Mouse (Mus musculus) heart, embryonic 16.5 days (tissue): Measurements from ENCODE around the gene Trpc4. TPM values are rescaled to one million over a fixed set of nuclear protein-coding genes. Genes with fewer than 3 reads are reported as not detected.

ENCODE experiments used
- ATAC-seq: fragments of 200-750 bp; cut with Nextera tagmentation; replicated peaks from 2 replicates; pipeline ENCODE4 v1.8.0; 2017; ENCODE audit warnings: moderate number of reproducible peaks; ENCODE audit not compliant: insufficient read depth, low FRiP score; ENCODE audit errors: extremely low read depth
- H3K27ac ChIP-seq: fragments of 300-500 bp; sonication (generic); 2 replicates; pipeline ENCODE4 v1.5.1; 2014; ENCODE audit warnings: mild to moderate bottlenecking, low read length, control low read depth, moderate library complexity
- H3K27me3 ChIP-seq: fragments of 300-500 bp; sonication (generic); 2 replicates; pipeline ENCODE4 v1.6.1; 2014; ENCODE audit warnings: low read length, mixed read lengths; ENCODE audit not compliant: control insufficient read depth, insufficient read depth
- H3K36me3 ChIP-seq: fragments of 300-500 bp; sonication (generic); 2 replicates; pipeline ENCODE4 v1.6.1; 2014; ENCODE audit not compliant: control insufficient read depth, insufficient read depth
- H3K4me1 ChIP-seq: fragments of 300-500 bp; sonication (generic); 2 replicates; pipeline ENCODE4 v1.6.1; 2014; ENCODE audit warnings: low read length, mixed read lengths; ENCODE audit not compliant: control insufficient read depth, insufficient read depth
- H3K4me2 ChIP-seq: fragments of 300-500 bp; sonication (generic); 2 replicates; pipeline ENCODE4 v1.6.1; 2014; ENCODE audit warnings: low read depth, mild to moderate bottlenecking, control low read depth, low read length
- H3K4me3 ChIP-seq: fragments of 300-500 bp; sonication (generic); 2 replicates; pipeline ENCODE4 v1.5.1; 2014; ENCODE audit warnings: mild to moderate bottlenecking, control low read depth, low read length
- H3K9ac ChIP-seq: fragments of 300-500 bp; sonication (generic); 2 replicates; pipeline ENCODE4 v1.6.1; 2014; ENCODE audit warnings: low read length, control low read depth
- H3K9me3 ChIP-seq: fragments of 300-500 bp; sonication (generic); replicated peaks from 2 replicates; pipeline ENCODE4 v1.6.1; 2016; ENCODE audit warnings: low read length; ENCODE audit not compliant: control insufficient read depth
- WGBS: fragments of 180-500 bp; shearing (Covaris S2); extraction: QIAGEN DNeasy Blood & Tissue Kit; methylation state at CpG from one replicate; pipeline ENCODE4 v1.1.7; 2014; 5-methylcytosine and 5-hydroxymethylcytosine counted together
- polyA plus RNA-seq: library from polyadenylated mRNA; unstranded; fragments of >200 nt; fragmentation: Nextera tagmentation; extraction: Ambion mirVana; gene quantifications from 2 replicates; pipeline ENCODE4 v1.2.1, GENCODE M21; 2015

The Trpc4 gene
- polyA plus RNA-seq: 0.12 and 0.27 TPM in 2 replicates

DNA sequence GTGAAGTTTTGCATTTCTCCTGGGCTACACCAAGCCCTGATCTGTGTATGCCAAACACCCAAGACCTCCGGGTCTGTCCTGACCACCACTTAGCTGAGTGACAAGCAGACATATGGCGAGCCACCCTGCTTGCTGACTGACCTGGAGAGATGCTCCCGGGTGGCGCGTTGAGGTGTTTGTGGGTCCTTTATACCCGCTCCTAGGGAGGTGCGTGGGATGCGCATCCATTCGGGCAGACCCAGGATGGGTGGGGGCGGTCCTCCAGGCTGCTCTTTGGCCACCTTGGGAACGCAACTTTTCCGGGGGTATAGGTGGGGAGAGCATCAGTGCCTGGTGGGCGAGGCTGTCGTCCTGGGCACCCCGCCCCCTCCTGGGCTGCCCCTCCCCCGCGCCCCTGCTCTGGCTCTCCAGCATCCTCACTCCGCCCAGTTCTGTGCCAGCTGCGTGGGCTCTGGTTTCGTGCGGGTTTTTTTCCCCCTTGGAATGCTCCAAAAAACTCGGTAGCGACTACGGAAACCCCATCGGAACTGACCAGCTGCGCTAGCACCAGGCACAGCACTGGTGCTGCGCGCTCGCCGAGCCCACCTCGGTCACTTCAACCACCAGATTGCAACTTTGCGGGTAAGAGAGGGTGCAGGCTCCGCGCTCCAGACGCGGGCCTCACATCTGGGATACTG lies at the start of gene Trpc4:
Trpc4 (plus strand) TSS at position 397 of the 677 bp plus-strand sequence.
- Histone ChIP-seq H3K4me1 (peaks cover 16% of the 10 kb centered on the region), H3K4me2 (peak within 1 kb of the TSS; percentile 75), H3K9ac (peak within 1 kb of the TSS; percentile 21; the same call in 1 of the 2 replicates), H3K27ac (no peak within 1 kb of the TSS), H3K27me3 (peaks cover 23% of the 10 kb centered on the region), H3K9me3 (no peaks in the 10 kb centered on the region), H3K4me3 (peak within 1 kb of the TSS; percentile 52), H3K36me3 (no peaks in the 10 kb centered on the region)
- ATAC-seq: no peak; the same call in 1 of the 2 replicates
- 1% methylated on average over 36 of the region's 36 CpGs for WGBS

DNA sequence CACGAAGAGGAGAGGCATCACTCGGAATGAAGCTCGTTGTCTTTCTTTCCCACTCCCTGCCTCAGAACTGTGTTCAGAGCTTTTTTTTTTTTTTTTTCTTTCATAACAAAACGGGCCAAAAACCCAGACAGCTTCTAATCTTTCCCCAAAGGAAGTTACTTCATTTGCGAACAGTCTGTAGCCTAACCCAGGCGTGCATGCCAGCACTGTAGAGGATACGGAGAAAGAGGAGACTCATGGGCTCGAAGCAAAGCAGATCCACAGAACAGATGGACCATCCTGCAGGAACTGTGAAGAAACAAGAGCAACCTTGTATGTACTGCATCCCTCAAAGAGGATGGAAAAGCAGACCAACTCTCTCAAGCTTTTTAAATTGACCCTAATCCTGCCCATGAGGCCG lies 44.3 kb upstream of the Trpc4 start:
- WGBS: 65% methylated on average over 9 of the region's 9 CpGs
- no peak for ATAC-seq
- Histone ChIP-seq H3K9ac (no peak overlapping the region), H3K27ac (no peak overlapping the region), H3K4me3 (no peak overlapping the region), H3K9me3 (no peaks in the 10 kb centered on the region), H3K4me1 (no peaks in the 10 kb centered on the region), H3K36me3 (no peaks in the 10 kb centered on the region), H3K27me3 (no peaks in the 10 kb centered on the region), H3K4me2 (no peak overlapping the region)

GRCm38 (mm10) chr3:54135376-54135775 lies 20.5 kb upstream of the Trpc4 start:
- ATAC-seq: no peak
- H3K36me3 ChIP-seq: no peaks in the 10 kb centered on the region
- no peak overlapping the region for H3K4me3 ChIP-seq
- no peaks in the 10 kb centered on the region for H3K27me3 ChIP-seq
- no peaks in the 10 kb centered on the region for H3K9me3 ChIP-seq
- H3K4me1 ChIP-seq: no peaks in the 10 kb centered on the region
- H3K9ac ChIP-seq: no peak overlapping the region
- WGBS: 67% methylated on average over 5 of the region's 5 CpGs
- H3K27ac ChIP-seq: no peak overlapping the region
- H3K4me2 ChIP-seq: no peak overlapping the region

- no peak overlapping the region for H3K9ac ChIP-seq
- H3K9me3 ChIP-seq: no peaks in the 10 kb centered on the region
- H3K27me3 ChIP-seq: no peaks in the 10 kb centered on the region
- no peak overlapping the region for H3K4me2 ChIP-seq
- 87% methylated on average over 2 of the region's 2 CpGs for WGBS
- no peak overlapping the region for H3K4me3 ChIP-seq
- H3K27ac ChIP-seq: no peak overlapping the region
- no peak for ATAC-seq
- no peaks in the 10 kb centered on the region for H3K36me3 ChIP-seq
- no peaks in the 10 kb centered on the region for H3K4me1 ChIP-seq
These were observed 14.5 kb upstream of the Trpc4 start for GRCm38 (mm10) chr3:54141376-54141775.

DNA sequence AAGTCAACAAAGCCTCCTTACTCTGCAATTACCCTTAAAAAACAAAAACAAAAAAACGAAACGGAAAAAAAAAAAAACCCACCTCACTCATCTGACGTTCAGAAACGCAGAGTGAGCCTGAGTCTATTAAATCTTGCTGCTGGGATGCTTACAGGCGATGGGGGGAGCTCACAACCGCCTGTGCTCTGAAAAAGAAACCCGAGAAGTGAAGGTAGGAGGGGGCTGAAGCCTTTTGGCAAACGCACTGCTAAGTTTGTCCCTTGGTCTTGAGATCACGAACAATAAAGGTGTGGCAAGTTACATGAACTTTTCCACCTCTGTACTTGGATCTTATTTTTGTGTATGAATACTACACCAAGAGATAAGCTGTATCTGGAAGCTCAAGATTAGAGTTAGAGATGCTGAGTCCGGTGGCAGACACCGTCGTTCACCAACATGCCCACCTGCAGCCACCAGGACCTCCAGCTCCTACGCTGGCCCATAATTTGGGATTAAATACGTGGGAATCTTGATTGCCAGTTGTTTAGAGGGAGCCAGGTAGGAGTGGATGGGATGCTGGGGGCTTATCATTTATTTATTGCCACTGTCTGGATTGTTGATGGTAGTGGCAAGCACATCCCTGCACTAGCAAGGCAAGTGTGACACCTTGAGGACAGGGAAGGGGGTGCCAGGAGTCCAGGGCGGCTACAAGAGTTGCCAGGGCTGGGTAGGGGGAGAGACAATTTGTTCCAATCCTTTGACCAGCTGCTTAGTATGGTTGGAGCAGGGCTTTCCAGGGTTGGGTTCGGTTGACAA lies 794 bp upstream of the Trpc4 start:
- Histone ChIP-seq H3K9me3 (no peaks in the 10 kb centered on the region), H3K4me2 (peak overlapping the region; percentile 75), H3K27me3 (peaks cover 23% of the 10 kb centered on the region), H3K36me3 (no peaks in the 10 kb centered on the region), H3K4me1 (peaks cover 16% of the 10 kb centered on the region), H3K27ac (no peak overlapping the region), H3K9ac (no peak overlapping the region), H3K4me3 (peak overlapping the region; percentile 52)
- ATAC-seq: 0 out of 2 replicates have a peak, but pooled peaks have one; percentile 45
- WGBS: 4% methylated on average over 16 of the region's 16 CpGs

DNA sequence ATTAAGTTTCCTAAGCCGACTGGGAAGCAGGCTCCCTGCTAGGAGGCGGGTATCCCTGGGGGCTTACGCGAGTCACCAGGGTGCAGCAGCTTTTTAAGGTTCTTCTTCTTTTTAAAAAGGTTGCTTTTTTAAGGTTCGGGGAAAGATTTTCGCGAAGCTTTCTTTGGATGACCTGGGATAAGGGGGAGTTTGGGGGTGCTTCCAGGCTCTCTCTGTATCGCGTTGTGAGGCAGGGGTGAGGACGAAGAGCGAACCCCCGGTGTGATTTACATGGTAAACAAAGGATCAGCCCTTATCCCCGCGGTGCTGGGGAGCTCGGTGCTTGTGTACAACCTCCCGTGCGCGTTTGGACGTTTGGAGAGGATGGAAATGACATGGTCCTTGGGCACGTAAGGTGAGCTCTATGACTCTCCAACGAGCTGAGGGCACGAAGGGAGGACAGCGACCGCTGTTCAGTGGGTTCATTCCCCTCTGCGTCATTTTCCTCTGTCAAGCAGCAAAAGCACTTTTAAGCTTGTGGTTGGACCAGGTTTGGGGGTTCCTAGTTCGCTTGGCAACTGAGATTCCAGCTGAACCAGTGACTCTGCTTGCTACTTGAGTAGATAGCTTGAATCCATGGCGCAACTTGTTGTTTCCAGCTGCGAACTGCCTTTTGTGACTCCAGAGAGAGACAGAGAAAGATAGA lies 623 bp downstream of the Trpc4 start:
- 1% methylated on average over 28 of the region's 28 CpGs for WGBS
- H3K4me1 ChIP-seq: peaks cover 16% of the 10 kb centered on the region
- H3K4me2 ChIP-seq: peak overlapping the region; percentile 75
- H3K9me3 ChIP-seq: no peaks in the 10 kb centered on the region
- no peaks in the 10 kb centered on the region for H3K36me3 ChIP-seq
- no peak; the same call in 1 of the 2 replicates for ATAC-seq
- H3K4me3 ChIP-seq: peak overlapping the region; percentile 52
- H3K27me3 ChIP-seq: peaks cover 23% of the 10 kb centered on the region
- H3K27ac ChIP-seq: no peak overlapping the region
- H3K9ac ChIP-seq: peak overlapping the region; percentile 21; the same call in 1 of the 2 replicates

DNA sequence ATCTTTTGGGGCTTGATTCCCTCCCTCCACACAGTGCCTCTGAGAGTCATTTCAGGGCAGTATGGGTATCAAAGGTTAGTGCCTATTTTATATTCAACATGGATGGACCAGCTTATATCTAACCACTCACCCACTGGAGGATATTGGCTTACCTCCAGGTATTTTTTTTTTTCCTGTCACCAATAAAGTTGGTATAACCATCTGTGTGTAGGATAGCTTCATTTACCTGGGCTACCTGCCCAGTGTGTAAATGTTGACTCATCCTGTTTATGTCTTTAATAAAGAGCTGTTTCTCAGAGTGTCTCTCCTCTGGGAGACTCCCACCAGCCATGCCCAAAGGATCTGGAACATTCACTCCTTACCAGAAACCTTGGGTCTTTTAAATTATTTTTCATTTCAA lies 14.9 kb downstream of the Trpc4 start:
- Histone ChIP-seq H3K27ac (no peak overlapping the region), H3K27me3 (no peaks in the 10 kb centered on the region), H3K4me1 (no peaks in the 10 kb centered on the region), H3K9me3 (no peaks in the 10 kb centered on the region), H3K36me3 (no peaks in the 10 kb centered on the region), H3K4me3 (no peak overlapping the region), H3K9ac (no peak overlapping the region), H3K4me2 (no peak overlapping the region)
- no peak for ATAC-seq

GRCm38 (mm10) chr3:54177296-54177695 lies 21.5 kb downstream of the Trpc4 start:
- Histone ChIP-seq H3K4me3 (no peak overlapping the region), H3K27me3 (no peaks in the 10 kb centered on the region), H3K9ac (no peak overlapping the region), H3K36me3 (no peaks in the 10 kb centered on the region), H3K9me3 (no peaks in the 10 kb centered on the region; the same call in 1 of the 2 replicates), H3K4me1 (no peaks in the 10 kb centered on the region), H3K4me2 (no peak overlapping the region), H3K27ac (no peak overlapping the region)
- WGBS: 64% methylated on average over 1 of the region's 1 CpGs
- ATAC-seq: no peak
